Mouse (Mus musculus) embryonic fibroblast, embryonic 13.5 days (primary cell): ENCODE measurements around the gene Pycr2.

ENCODE experiments used
- CTCF ChIP-seq: IDR thresholded peaks from 2 replicates; pipeline ENCODE4 v1.5.1; 2011; ENCODE audit warnings: mild to moderate bottlenecking, control low read depth, low read length, moderate library complexity, borderline replicate concordance; ENCODE audit not compliant: insufficient read depth
- POLR2A ChIP-seq: IDR thresholded peaks from 2 replicates; pipeline ENCODE4 v1.6.1; 2011; ENCODE audit warnings: low read depth, mild to moderate bottlenecking, control low read depth, low read length, moderate library complexity

DNA sequence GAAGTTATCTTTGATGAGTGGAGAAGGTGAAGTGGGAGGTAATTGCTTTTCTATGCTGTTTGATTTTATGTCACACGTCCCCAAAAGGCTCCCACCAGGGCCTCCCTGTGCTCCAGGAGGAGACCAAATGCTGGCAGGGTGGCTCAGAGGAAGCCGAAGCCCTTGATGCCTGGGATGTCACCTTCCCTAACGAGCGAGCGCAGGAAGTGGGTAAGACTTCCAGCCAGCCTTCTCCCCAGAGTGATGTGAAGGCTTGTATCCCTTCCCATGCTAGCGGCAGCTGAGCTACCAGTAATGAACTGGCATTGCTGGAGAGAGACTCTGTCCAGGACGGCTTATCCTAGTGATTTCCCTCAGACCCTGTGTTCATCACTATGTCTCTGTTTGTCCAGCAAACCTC lies 20.4 kb upstream of the Pycr2 start:
- TF ChIP-seq CTCF: no peak
- no peak for TF ChIP-seq POLR2A
